Mouse (Mus musculus) midbrain, postnatal 0 days (tissue): ENCODE data around the gene Pigs. TPM values are rescaled to one million over a fixed set of nuclear protein-coding genes. Genes with fewer than 3 reads are reported as not detected.

ENCODE experiments used
- ATAC-seq: fragments of 200-750 bp; cut with Nextera tagmentation; 2 replicates; pipeline ENCODE4 v1.8.0; 2017; ENCODE audit warnings: moderate number of reproducible peaks, mild to moderate bottlenecking, moderate TSS enrichment, moderate library complexity; ENCODE audit not compliant: low FRiP score
- DNase-seq: peaks from one replicate; pipeline ENCODE4 v3.0.0-alpha.2; 2015; ENCODE audit warnings: low spot score
- H3K27ac ChIP-seq: fragments of 300-500 bp; sonication (generic); 2 replicates; pipeline ENCODE4 v1.5.1; 2014; ENCODE audit warnings: low read depth, mild to moderate bottlenecking, low read length, mixed read lengths
- H3K27me3 ChIP-seq: fragments of 300-500 bp; sonication (generic); 2 replicates; pipeline ENCODE4 v1.6.1; 2014; ENCODE audit warnings: low read length, control low read depth, mixed read lengths; ENCODE audit not compliant: insufficient read depth
- H3K36me3 ChIP-seq: fragments of 300-500 bp; sonication (generic); 2 replicates; pipeline ENCODE4 v1.6.1; 2014; ENCODE audit warnings: low read length, control low read depth, mixed read lengths; ENCODE audit not compliant: insufficient read depth
- H3K4me1 ChIP-seq: fragments of 300-500 bp; sonication (generic); 2 replicates; pipeline ENCODE4 v1.6.1; 2014; ENCODE audit warnings: mild to moderate bottlenecking, control low read depth, antibody characterized with exemption, low read length, mixed read lengths; ENCODE audit not compliant: insufficient read depth
- H3K4me2 ChIP-seq: fragments of 300-500 bp; sonication (generic); 2 replicates; pipeline ENCODE4 v1.6.1; 2014; ENCODE audit warnings: low read depth, mild to moderate bottlenecking, low read length, mixed read lengths; ENCODE audit not compliant: poor library complexity, severe bottlenecking
- H3K4me3 ChIP-seq: fragments of 300-500 bp; sonication (generic); 2 replicates; pipeline ENCODE4 v1.5.1; 2014; ENCODE audit warnings: low read depth, mild to moderate bottlenecking, low read length, moderate library complexity
- H3K9ac ChIP-seq: fragments of 300-500 bp; sonication (generic); replicated peaks from 2 replicates; pipeline ENCODE4 v1.6.1; 2014; ENCODE audit warnings: mild to moderate bottlenecking, low read length, moderate library complexity, mixed read lengths; ENCODE audit not compliant: poor library complexity, severe bottlenecking
- H3K9me3 ChIP-seq: fragments of 300-500 bp; sonication (generic); 2 replicates; pipeline ENCODE4 v1.6.1; 2016; ENCODE audit warnings: low read length, control low read depth
- CTCF ChIP-seq: IDR thresholded peaks from 2 replicates; pipeline ENCODE4 v1.5.1; 2016; ENCODE audit warnings: antibody characterized with exemption, mild to moderate bottlenecking
- WGBS: fragments of 180-500 bp; shearing (Covaris S2); extraction: QIAGEN DNeasy Blood & Tissue Kit; methylation state at CpG from one replicate; pipeline ENCODE4 v1.1.7; 2014; 5-methylcytosine and 5-hydroxymethylcytosine counted together
- polyA plus RNA-seq: library from polyadenylated mRNA; unstranded; fragments of >200 nt; fragmentation: Nextera tagmentation; extraction: Ambion mirVana; gene quantifications from 2 replicates; pipeline ENCODE4 v1.2.1, GENCODE M21; 2015
- total RNA-seq: library from RNA; depleted of rRNA; stranded (reverse); fragments of >200 nt; gene quantifications from 2 replicates; pipeline ENCODE4 v1.2.3, GENCODE M21; 2014

Gene Pigs
- total and polyA plus RNA-seq, 2 experiments from 2014 or later = 62.4 to 82.6 TPM

- Histone ChIP-seq H3K4me3 (peak overlapping the region; percentile 20; the same call in 1 of the 2 replicates), H3K4me2 (peak overlapping the region; percentile 36), H3K9ac (peak overlapping the region; percentile 26; the same call in 1 of the 2 replicates), H3K27me3 (no peaks in the 10 kb centered on the region), H3K9me3 (no peaks in the 10 kb centered on the region), H3K4me1 (peaks cover 3% of the 10 kb centered on the region; the same call in 1 of the 2 replicates), H3K27ac (peak overlapping the region; percentile 76), H3K36me3 (0 out of 2 replicates have a peak, but pooled peaks cover 2% of the 10 kb centered on the region)
- DNase-seq = peak; percentile 79
- no peak for TF ChIP-seq CTCF
- WGBS = 51% methylated on average over 2 of the region's 2 CpGs
- peak; percentile 65 for ATAC-seq
Measured at GRCm38 (mm10) chr11:78322076-78322831, 6.0 kb upstream of the Pigs start.

DNA sequence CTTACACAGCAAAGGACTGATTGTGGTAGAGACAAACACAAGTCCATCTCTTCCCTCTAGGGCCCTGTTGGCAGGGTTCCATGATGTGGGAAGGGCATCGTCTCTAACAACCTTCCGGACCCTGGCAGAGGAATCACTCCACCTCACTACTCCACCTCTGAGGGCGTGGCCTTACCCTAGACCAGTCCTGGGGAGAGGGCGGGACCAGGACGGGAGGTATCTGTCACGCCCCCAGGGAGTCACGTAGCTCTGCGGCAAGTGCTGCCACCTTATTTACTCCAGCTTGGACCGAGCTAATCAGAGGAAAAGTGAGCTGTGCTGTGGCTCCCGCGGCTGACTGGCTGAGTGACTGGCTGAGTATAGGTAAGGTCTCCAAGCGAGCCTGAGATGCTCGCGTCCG lies 5.4 kb upstream of the Pigs start, which contains the start of gene Aldoc:
Gene Aldoc, plus strand, starts transcription at position 109 of the 400 bp plus-strand sequence.
- Histone ChIP-seq H3K27ac (peak within 1 kb of the TSS; percentile 76), H3K4me1 (peaks cover 3% of the 10 kb centered on the region; the same call in 1 of the 2 replicates), H3K9me3 (no peaks in the 10 kb centered on the region), H3K36me3 (0 out of 2 replicates have a peak, but pooled peaks cover 2% of the 10 kb centered on the region), H3K4me2 (peak within 1 kb of the TSS; percentile 36), H3K9ac (peak within 1 kb of the TSS; percentile 26), H3K4me3 (peak within 1 kb of the TSS; percentile 20), H3K27me3 (no peaks in the 10 kb centered on the region)
- WGBS = 8% methylated on average over 15 of the region's 15 CpGs
- TF ChIP-seq CTCF = no peak; the same call in 1 of the 2 replicates
- DNase-seq (peak; percentile 91), ATAC-seq (peak; percentile 85)

DNA sequence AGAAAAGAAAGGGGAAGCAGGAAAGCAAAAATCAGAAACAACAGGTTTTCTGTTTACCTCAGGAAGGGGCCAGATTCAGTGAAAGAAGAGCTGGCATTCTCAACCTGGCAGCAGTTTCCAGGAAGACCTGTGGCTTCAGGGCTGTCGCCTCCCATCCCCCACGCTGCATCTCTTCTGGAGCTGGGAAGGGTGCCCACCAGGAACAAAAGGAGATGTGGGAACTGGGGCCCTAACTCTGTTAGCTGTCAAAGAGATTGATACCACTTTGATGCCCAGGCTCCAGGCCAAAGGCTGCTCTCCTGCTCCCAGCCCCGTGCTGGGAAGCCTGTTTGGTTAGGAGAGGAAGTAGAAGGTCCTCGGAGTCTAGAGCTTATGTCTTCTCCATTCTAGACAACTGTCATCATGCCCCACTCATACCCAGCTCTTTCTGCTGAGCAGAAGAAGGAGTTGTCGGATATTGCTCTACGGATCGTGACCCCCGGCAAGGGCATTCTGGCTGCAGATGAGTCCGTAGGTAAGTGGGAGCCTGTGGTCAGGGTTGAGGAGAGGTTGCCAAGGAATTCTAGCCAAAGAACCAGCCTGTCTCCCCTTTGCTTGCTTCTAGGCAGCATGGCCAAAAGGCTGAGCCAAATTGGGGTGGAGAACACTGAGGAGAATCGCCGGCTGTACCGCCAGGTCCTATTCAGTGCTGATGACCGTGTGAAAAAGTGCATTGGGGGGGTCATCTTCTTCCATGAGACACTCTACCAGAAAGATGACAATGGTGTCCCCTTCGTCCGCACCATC lies 4.0 kb upstream of the Pigs start:
- peak overlapping the region; percentile 76; the same call in 1 of the 2 replicates for H3K27ac ChIP-seq
- peak overlapping the region; percentile 5; the same call in 1 of the 2 replicates for H3K4me3 ChIP-seq
- H3K27me3 ChIP-seq = no peaks in the 10 kb centered on the region
- no peak for TF ChIP-seq CTCF
- H3K9me3 ChIP-seq = no peaks in the 10 kb centered on the region
- no peak overlapping the region for H3K9ac ChIP-seq
- peak overlapping the region; percentile 36 for H3K4me2 ChIP-seq
- H3K4me1 ChIP-seq = peaks cover 6% of the 10 kb centered on the region; the same call in 1 of the 2 replicates
- 79% methylated on average over 15 of the region's 15 CpGs for WGBS
- 0 out of 2 replicates have a peak, but pooled peaks cover 2% of the 10 kb centered on the region for H3K36me3 ChIP-seq
- peak; percentile 78 for DNase-seq
- ATAC-seq = no peak

GRCm38 (mm10) chr11:78324965-78325364 lies 3.2 kb upstream of the Pigs start:
- 0 out of 2 replicates have a peak, but pooled peaks cover 2% of the 10 kb centered on the region for H3K36me3 ChIP-seq
- H3K9ac ChIP-seq = no peak overlapping the region
- H3K4me1 ChIP-seq = peaks cover 8% of the 10 kb centered on the region; the same call in 1 of the 2 replicates
- no peak overlapping the region for H3K27ac ChIP-seq
- no peaks in the 10 kb centered on the region for H3K9me3 ChIP-seq
- ATAC-seq (no peak), DNase-seq (no peak)
- H3K27me3 ChIP-seq = no peaks in the 10 kb centered on the region
- peak; percentile 11; the same call in 1 of the 2 replicates for TF ChIP-seq CTCF
- H3K4me3 ChIP-seq = 0 out of 2 replicates have a peak overlapping the region, but pooled peaks have one; percentile 5
- WGBS = 89% methylated on average over 12 of the region's 12 CpGs
- H3K4me2 ChIP-seq = peak overlapping the region; percentile 36

- no peak overlapping the region for H3K27ac ChIP-seq
- no peak for ATAC-seq
- TF ChIP-seq CTCF = no peak
Measured at GRCm38 (mm10) chr11:78327215-78327614, 1.0 kb upstream of the Pigs start.

More at GRCm38 (mm10) chr11:78327215-78327614, 1.0 kb upstream of the Pigs start:
- WGBS = 94% methylated on average over 4 of the region's 4 CpGs
- Histone ChIP-seq H3K4me3 (no peak overlapping the region), H3K36me3 (0 out of 2 replicates have a peak, but pooled peaks cover 2% of the 10 kb centered on the region), H3K4me1 (peaks cover 8% of the 10 kb centered on the region; the same call in 1 of the 2 replicates), H3K4me2 (no peak overlapping the region), H3K27me3 (no peaks in the 10 kb centered on the region), H3K9me3 (no peaks in the 10 kb centered on the region), H3K9ac (no peak overlapping the region)
- no peak for DNase-seq
